Mouse (Mus musculus): ENCODE results near the gene Ercc2. TPM values are rescaled to one million over a fixed set of nuclear protein-coding genes. Genes with fewer than 3 reads are reported as not detected.
A peak's percentile ranks its signal among the peaks of the same experiment; 100 is the strongest.

Gene Ercc2
- polyA plus RNA-seq, 1 experiment, result 41.4 TPM

DNA sequence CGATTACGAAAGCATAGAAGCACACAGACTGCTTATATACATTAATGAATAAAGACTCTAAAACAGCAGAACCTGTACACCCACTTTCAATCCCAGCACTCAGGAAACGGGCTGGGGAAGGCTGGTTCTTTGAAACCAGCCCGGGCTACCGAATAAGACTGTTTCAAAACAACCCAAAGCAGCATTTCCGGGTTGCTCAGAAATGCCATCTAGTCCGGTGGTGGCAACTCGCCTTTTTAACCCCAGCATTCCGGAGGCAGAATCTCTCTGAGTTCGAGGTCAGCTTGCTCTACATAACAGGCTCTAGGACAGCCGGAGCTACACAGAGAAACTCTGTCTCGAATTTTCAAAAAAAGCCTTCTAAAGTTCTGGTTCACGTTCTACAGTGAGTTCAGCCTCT is 23.2 kb upstream of the Ercc2 start:
- H3K27ac ChIP-seq (ENCODE audit: insufficient read depth, low read length), result no peak overlapping the region
- TF ChIP-seq POLR2A (IDR thresholded peaks at IDR 0.05; ENCODE audit: extremely low read depth, insufficient read depth, low read length) (no peak), CTCF (IDR thresholded peaks at IDR 0.05; ENCODE audit: extremely low read depth, insufficient read depth, low read length) (no peak)

DNA sequence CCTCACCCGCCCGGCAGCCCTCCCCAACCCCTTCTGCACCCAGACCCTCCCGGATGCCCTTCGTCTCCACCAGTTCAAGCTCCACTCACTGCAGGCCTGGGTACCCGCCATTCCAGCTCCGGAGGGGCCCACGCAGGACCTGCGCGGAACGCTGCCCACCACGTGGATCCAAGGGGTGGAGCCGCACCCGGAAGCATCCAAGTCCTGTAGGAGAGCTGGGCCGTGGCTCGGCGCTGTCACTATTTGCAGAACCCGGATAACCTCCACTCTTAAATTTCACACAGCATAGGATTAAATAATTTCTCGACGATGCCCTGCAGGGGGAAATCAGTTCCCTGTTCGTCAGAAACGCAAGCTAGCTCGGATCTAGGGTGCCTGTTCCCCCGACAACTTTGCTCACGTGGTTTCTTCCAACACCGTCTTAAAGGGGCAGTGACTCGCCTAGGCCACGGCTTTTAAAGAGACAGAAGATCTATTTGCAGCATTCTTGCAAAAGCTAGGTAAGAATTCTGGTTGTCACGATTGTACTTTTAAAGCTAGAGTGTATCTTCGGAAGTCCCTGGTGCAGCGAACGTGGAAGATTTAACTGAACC is 22.4 kb upstream of the Ercc2 start, which contains the start of the genes Cd3eap and Ppp1r13l:
Gene Cd3eap (minus strand): TSS at position 185 of the 593 bp plus-strand sequence.
Gene Ppp1r13l (plus strand): TSS at position 451 of the 593 bp plus-strand sequence.
- Histone ChIP-seq H3K4me1 (ENCODE audit: control insufficient read depth, insufficient read depth, low read length) (no peaks in the 10 kb centered on the region), H3K27ac (ENCODE audit: insufficient read depth, low read length) (no peak within 1 kb of the TSS), H3K4me3 (ENCODE audit: insufficient read depth, low read length) (peak within 1 kb of the TSS; percentile 47)
- TF ChIP-seq CTCF (IDR thresholded peaks at IDR 0.05; ENCODE audit: extremely low read depth, insufficient read depth, low read length) (no peak), POLR2A (IDR thresholded peaks at IDR 0.05; ENCODE audit: extremely low read depth, insufficient read depth, low read length) (peak; percentile 85)

More for the DNA sequence above, 23.2 kb upstream of the Ercc2 start:
- Histone ChIP-seq H3K4me1 (ENCODE audit: control insufficient read depth, insufficient read depth, low read length) (no peaks in the 10 kb centered on the region), H3K4me3 (ENCODE audit: insufficient read depth, low read length) (peak overlapping the region; percentile 47)

DNA sequence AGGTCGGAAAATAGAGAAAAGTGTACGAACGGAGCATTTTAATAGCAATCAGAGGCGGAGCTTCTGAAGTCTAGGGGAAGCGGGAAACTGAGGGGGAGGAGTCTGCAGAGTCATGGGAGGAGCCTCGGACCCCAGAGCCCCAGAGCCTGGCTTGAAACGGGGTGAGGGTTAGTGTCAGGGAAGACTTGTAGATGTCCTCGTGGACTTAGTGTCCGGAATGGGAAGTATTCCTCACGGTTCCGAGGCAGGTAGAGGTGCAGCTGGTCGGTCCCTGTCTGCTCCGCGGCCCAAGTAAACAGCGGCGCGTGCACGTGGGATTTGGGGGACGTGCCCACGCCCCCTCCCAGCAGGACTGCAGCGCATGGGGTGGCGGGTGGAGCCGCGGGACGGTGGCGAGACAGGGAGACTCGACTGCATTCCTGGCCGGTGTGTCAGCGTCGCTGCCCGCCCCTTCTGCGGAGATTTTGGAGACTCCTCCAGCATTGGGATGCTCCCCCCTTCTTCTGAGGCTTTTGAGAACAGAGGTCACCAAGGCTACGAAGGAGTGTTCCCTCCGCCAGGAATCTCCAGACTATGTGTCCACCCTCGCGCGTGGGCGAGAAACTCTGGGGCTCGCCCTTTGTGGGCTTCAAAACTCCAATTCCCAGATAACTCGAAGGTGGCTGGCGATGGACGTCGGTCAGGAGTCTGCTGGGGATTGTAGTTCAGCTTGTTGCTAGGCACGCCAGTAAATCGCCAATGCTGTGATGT is 21.7 kb upstream of the Ercc2 start:
- H3K4me3 ChIP-seq (ENCODE audit: insufficient read depth, low read length), result peak overlapping the region; percentile 47
- no peaks in the 10 kb centered on the region for H3K4me1 ChIP-seq (ENCODE audit: control insufficient read depth, insufficient read depth, low read length)
- TF ChIP-seq POLR2A (IDR thresholded peaks at IDR 0.05; ENCODE audit: extremely low read depth, insufficient read depth, low read length) (no peak), CTCF (IDR thresholded peaks at IDR 0.05; ENCODE audit: extremely low read depth, insufficient read depth, low read length) (no peak)
- no peak overlapping the region for H3K27ac ChIP-seq (ENCODE audit: insufficient read depth, low read length)

DNA sequence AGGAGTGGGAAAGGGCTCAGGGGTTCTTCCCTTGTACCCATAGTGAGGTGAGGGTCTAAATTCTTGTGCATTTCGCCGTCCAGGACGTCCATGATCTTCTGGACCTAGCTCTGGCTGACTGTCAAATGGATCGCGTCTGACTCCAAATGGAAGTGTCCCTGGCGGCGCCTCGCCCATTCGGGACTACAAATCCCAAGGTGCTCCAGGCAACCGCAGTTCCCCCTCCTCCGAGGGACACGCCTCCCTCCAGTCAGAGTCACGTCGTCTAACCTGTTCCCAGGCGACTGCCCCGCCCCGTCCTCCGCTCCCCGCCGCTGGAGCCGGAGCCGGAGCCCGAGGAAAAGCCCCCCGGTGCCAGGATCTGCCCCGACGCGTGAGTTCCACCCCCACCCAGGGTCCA is 20.9 kb upstream of the Ercc2 start:
- peak overlapping the region; percentile 47 for H3K4me3 ChIP-seq (ENCODE audit: insufficient read depth, low read length)
- H3K4me1 ChIP-seq (ENCODE audit: control insufficient read depth, insufficient read depth, low read length), result no peaks in the 10 kb centered on the region
- peak; percentile 46; the same call in 1 of the 2 replicates for TF ChIP-seq POLR2A (IDR thresholded peaks at IDR 0.05; ENCODE audit: extremely low read depth, insufficient read depth, low read length)
- no peak for TF ChIP-seq CTCF (IDR thresholded peaks at IDR 0.05; ENCODE audit: extremely low read depth, insufficient read depth, low read length)
- H3K27ac ChIP-seq (ENCODE audit: insufficient read depth, low read length), result no peak overlapping the region

DNA sequence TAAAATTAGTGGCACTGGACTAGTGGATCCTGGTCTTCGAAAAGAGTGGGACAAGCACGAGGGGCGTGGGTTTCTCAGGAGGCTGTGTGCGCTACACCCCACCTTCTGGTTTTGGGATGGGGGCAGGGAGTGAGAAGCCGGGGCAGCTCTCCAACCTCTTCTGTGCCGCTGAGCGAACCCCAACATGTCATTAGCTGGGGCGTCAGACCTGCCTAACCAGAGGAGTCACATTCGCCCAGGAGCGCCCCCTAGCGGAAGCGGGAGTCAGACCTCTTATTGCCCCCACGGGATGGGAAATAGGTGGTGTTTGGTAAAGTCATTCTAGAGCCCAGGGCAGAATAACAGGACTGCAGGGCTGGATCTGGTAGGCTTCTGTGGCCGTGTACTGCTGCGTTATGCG is 20.1 kb upstream of the Ercc2 start:
- Histone ChIP-seq H3K27ac (ENCODE audit: insufficient read depth, low read length) (no peak overlapping the region), H3K4me1 (ENCODE audit: control insufficient read depth, insufficient read depth, low read length) (no peaks in the 10 kb centered on the region), H3K4me3 (ENCODE audit: insufficient read depth, low read length) (peak overlapping the region; percentile 47)
- TF ChIP-seq CTCF (IDR thresholded peaks at IDR 0.05; ENCODE audit: extremely low read depth, insufficient read depth, low read length) (peak; percentile 52), POLR2A (IDR thresholded peaks at IDR 0.05; ENCODE audit: extremely low read depth, insufficient read depth, low read length) (no peak)

DNA sequence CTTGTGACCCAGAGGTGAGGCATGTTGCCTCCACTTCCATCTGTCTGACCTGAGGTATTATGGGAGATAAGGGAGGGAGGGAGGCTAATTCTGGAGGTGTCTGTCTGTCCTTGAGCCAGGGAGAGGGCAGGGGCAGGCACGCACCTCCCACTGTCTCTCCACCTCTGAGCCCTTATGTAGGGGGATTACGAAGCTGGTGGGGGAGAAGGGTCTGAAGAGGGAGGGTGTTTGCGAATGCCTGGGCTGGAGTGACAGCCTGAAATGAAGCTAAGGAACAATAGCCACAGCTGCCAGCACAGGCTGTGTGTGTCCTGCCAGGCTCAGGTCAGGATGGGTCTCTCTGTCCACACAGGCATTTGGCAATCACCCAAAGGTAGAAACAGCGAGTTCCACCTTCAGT is 19.5 kb upstream of the Ercc2 start:
- Histone ChIP-seq H3K4me1 (ENCODE audit: control insufficient read depth, insufficient read depth, low read length) (no peaks in the 10 kb centered on the region), H3K27ac (ENCODE audit: insufficient read depth, low read length) (no peak overlapping the region), H3K4me3 (ENCODE audit: insufficient read depth, low read length) (no peak overlapping the region)
- TF ChIP-seq CTCF (IDR thresholded peaks at IDR 0.05; ENCODE audit: extremely low read depth, insufficient read depth, low read length) (no peak), POLR2A (IDR thresholded peaks at IDR 0.05; ENCODE audit: extremely low read depth, insufficient read depth, low read length) (no peak)

DNA sequence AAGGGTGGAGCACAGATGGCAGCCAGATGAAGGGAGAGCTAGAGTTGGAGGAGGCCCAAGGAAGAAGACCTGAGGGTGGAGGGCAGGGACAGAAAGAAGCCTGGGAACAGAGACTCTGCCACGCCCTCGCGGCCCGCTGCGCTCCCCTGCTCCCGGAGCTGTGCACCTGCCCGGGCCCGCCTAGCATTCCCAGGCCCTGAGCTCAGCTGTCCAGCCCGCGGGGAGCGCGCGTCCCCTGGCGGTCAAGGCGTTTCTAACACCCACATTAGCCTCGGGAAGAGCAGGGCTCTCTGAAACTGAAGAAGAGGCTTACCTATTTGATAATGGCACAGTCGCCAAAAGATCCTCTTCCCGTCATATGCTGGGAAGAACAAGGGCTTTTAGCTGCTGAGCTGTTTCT is 17.9 kb upstream of the Ercc2 start:
- Histone ChIP-seq H3K27ac (ENCODE audit: insufficient read depth, low read length) (no peak overlapping the region), H3K4me3 (ENCODE audit: insufficient read depth, low read length) (no peak overlapping the region), H3K4me1 (ENCODE audit: control insufficient read depth, insufficient read depth, low read length) (no peaks in the 10 kb centered on the region)
- TF ChIP-seq POLR2A (IDR thresholded peaks at IDR 0.05; ENCODE audit: extremely low read depth, insufficient read depth, low read length) (no peak), CTCF (IDR thresholded peaks at IDR 0.05; ENCODE audit: extremely low read depth, insufficient read depth, low read length) (peak; percentile 61)

DNA sequence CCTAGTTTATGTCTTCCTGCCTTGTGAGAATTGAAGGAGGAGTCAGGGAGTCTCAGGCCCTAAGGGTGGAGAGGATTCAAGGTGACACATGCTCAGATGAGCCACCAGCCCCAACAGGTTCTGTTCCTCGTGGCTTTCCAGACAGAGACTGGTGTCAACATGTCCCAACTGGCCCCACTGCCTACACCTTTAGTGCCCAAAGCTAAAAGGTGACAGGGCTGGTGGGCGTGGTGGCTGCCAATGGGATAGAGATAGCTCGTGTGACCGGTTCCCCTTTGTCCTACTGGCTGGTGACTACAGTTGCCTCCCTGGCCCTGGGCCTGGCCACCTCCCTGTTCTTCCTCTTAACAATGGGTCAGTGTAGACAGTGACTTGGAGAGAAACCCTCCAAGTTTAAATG is 16.4 kb upstream of the Ercc2 start:
- Histone ChIP-seq H3K27ac (ENCODE audit: insufficient read depth, low read length) (no peak overlapping the region), H3K4me3 (ENCODE audit: insufficient read depth, low read length) (no peak overlapping the region), H3K4me1 (ENCODE audit: control insufficient read depth, insufficient read depth, low read length) (no peaks in the 10 kb centered on the region)
- no peak for TF ChIP-seq POLR2A (IDR thresholded peaks at IDR 0.05; ENCODE audit: extremely low read depth, insufficient read depth, low read length)
- TF ChIP-seq CTCF (IDR thresholded peaks at IDR 0.05; ENCODE audit: extremely low read depth, insufficient read depth, low read length), result no peak

DNA sequence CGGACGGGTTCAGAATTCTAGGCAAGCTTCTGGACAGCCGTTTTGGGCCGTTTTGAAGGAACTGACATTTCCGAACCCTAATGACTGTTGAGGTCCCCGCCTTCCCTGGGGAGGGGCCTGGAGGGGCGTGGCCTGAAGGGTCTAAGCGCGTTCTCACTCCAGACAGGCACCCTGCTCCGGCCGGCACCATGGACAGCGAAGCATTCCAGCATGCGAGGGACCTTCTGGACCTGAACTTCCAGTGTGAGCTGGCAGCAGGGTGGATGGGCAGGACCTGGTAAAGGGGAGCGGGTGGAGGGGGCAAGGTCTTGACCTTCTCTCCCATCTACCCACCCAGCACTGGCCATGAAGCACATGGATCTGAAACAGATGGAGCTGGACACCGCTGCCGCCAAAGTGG is 13.4 kb upstream of the Ercc2 start:
- H3K27ac ChIP-seq (ENCODE audit: insufficient read depth, low read length), result no peak overlapping the region
- no peaks in the 10 kb centered on the region for H3K4me1 ChIP-seq (ENCODE audit: control insufficient read depth, insufficient read depth, low read length)
- H3K4me3 ChIP-seq (ENCODE audit: insufficient read depth, low read length), result no peak overlapping the region
- TF ChIP-seq POLR2A (IDR thresholded peaks at IDR 0.05; ENCODE audit: extremely low read depth, insufficient read depth, low read length), result no peak
- no peak for TF ChIP-seq CTCF (IDR thresholded peaks at IDR 0.05; ENCODE audit: extremely low read depth, insufficient read depth, low read length)

Measured in cortical plate, adult 2 months (tissue).